In genomic region chr15:80092041-80092441, GRCm38 (mm10) we compare ENCODE assay signal across 8 mouse cellular contexts. TPM values are rescaled to one million over a fixed set of nuclear protein-coding genes. Genes with fewer than 3 reads are reported as not detected.
DNase-seq lines count a peak whose midpoint lies in the region; ATAC-seq and TF ChIP-seq lines count a peak whose summit lies in the region.

No protein-coding gene starts in this region.

- no peaks in the 10 kb centered on the region for H3K9me3 ChIP-seq in embryonic facial prominence, embryonic 10.5 days
- H3K9me3 ChIP-seq in intestine, postnatal 0 days (ENCODE audit: control insufficient read depth), result no peaks in the 10 kb centered on the region

- peak overlapping the region; percentile 76 for H3K4me3 ChIP-seq in left cerebral cortex, adult 2 months
- H3K4me3 ChIP-seq in embryonic facial prominence, embryonic 10.5 days, result peak overlapping the region; percentile 76
- H3K4me3 ChIP-seq in intestine, postnatal 0 days (ENCODE audit: low read depth, low read length), result peak overlapping the region; percentile 67; the same call in 1 of the 2 replicates
- peak overlapping the region; percentile 99 for H3K4me3 ChIP-seq in olfactory bulb, adult 2 months (ENCODE audit: insufficient read depth, low read depth, low read length)

- H3K4me1 ChIP-seq in embryonic facial prominence, embryonic 10.5 days, result peaks cover 32% of the 10 kb centered on the region
- no peaks in the 10 kb centered on the region; the same call in 1 of the 2 replicates for H3K4me1 ChIP-seq in intestine, postnatal 0 days (replicated peaks; ENCODE audit: control insufficient read depth, insufficient read depth, low read length)
- H3K4me1 ChIP-seq in olfactory bulb, adult 2 months (ENCODE audit: control insufficient read depth, insufficient read depth, low read length), result peaks cover 40% of the 10 kb centered on the region

- WGBS in embryonic facial prominence, embryonic 10.5 days, result 13% methylated on average over 7 of the region's 7 CpGs
- 41% methylated on average over 7 of the region's 7 CpGs for WGBS in intestine, postnatal 0 days
- 16% methylated on average over 7 of the region's 7 CpGs for WGBS in olfactory bulb, adult 2 months

- H3K27ac ChIP-seq in left cerebral cortex, adult 2 months, result peak overlapping the region; percentile 99
- H3K27ac ChIP-seq in embryonic facial prominence, embryonic 10.5 days (replicated peaks), result no peak overlapping the region
- H3K27ac ChIP-seq in intestine, postnatal 0 days (ENCODE audit: low read depth, low read length), result no peak overlapping the region
- peak overlapping the region; percentile 92 for H3K27ac ChIP-seq in olfactory bulb, adult 2 months (ENCODE audit: insufficient read depth, low read depth, low read length)

- H3K27me3 ChIP-seq in embryonic facial prominence, embryonic 10.5 days (replicated peaks; ENCODE audit: low read depth, poor library complexity, severe bottlenecking), result peaks cover 72% of the 10 kb centered on the region
- H3K27me3 ChIP-seq in intestine, postnatal 0 days (replicated peaks; ENCODE audit: control insufficient read depth, insufficient read depth, low read length), result peaks cover 10% of the 10 kb centered on the region

- no peaks in the 10 kb centered on the region for H3K36me3 ChIP-seq in embryonic facial prominence, embryonic 10.5 days (replicated peaks)
- no peaks in the 10 kb centered on the region for H3K36me3 ChIP-seq in intestine, postnatal 0 days (ENCODE audit: control insufficient read depth, insufficient read depth)

- no peak for DNase-seq in left cerebral cortex, adult 2 months (ENCODE audit: extremely low spot score in 1 of 2, low spot score in 2 of 2)
- DNase-seq in left cerebral cortex, adult 18-20 months (ENCODE audit: low spot score in 2 of 2), result no peak
- DNase-seq in embryonic facial prominence, embryonic 10.5 days (ENCODE audit: low spot score), result no peak
- DNase-seq in retina, embryonic 14.5 days (ENCODE audit: low spot score), result no peak
- DNase-seq in urinary bladder, postnatal 25 days (ENCODE audit: low spot score), result no peak
- no peak for DNase-seq in natural killer cell, adult 2 months (ENCODE audit: low spot score in 2 of 2)

- no peak for ATAC-seq in intestine, postnatal 0 days

- intact Hi-C loops in left cerebral cortex, adult 2 months (cut with DNase I), result no loop called here

- peak overlapping the region; percentile 96 for H3K4me2 ChIP-seq in intestine, postnatal 0 days (replicated peaks; ENCODE audit: low read depth)

- no peak for TF ChIP-seq POLR2A in olfactory bulb, adult 2 months (IDR thresholded peaks at IDR 0.05; ENCODE audit: insufficient read depth, low read depth, low read length)

- no peak for TF ChIP-seq CTCF in left cerebral cortex, adult 2 months (IDR thresholded peaks at IDR 0.05)
- TF ChIP-seq CTCF in intestine, postnatal 0 days (IDR thresholded peaks at IDR 0.05; ENCODE audit: low read depth), result no peak
- no peak for TF ChIP-seq CTCF in olfactory bulb, adult 2 months (IDR thresholded peaks at IDR 0.05; ENCODE audit: insufficient read depth, low read depth, low read length)

- no peak overlapping the region for H3K9ac ChIP-seq in intestine, postnatal 0 days (ENCODE audit: low read depth, low read length)

RNA-seq across cellular contexts. Expression of gene Rpl3, which starts 0.4 kb away (rescaled TPM):
- 100 to 1,000 TPM; 439 to 468 TPM for total RNA-seq in left cerebral cortex, adult 2 months (2021)
- 100 to 1,000 TPM; 526 to 554 TPM for total RNA-seq in left cerebral cortex, adult 18-20 months (2021)
- 1,034 and 1,049 TPM in 2 replicates for polyA plus RNA-seq in embryonic facial prominence, embryonic 10.5 days (2016; fragmentation: Nextera tagmentation; extraction: Ambion mirVana)
- 436 and 450 TPM in 2 replicates for polyA plus RNA-seq in intestine, postnatal 0 days (2015; fragmentation: Nextera tagmentation; extraction: Ambion mirVana)
- polyA plus RNA-seq in olfactory bulb, adult 2 months (2012; ENCODE audit: insufficient read depth, insufficient read length, low replicate concordance, missing spikeins), result 3,528 TPM in 1 of 2 replicates, not detected in the other

RNA-seq across cellular contexts. Expression of gene Syngr1, which starts 0.9 kb away (rescaled TPM):
- total RNA-seq in left cerebral cortex, adult 2 months (2021), result 100 to 1,000 TPM; 429 to 434 TPM
- 100 to 1,000 TPM; 421 to 438 TPM for total RNA-seq in left cerebral cortex, adult 18-20 months (2021)
- 5.9 and 7.0 TPM in 2 replicates for polyA plus RNA-seq in embryonic facial prominence, embryonic 10.5 days (2016; fragmentation: Nextera tagmentation; extraction: Ambion mirVana)
- 6.8 and 10.4 TPM in 2 replicates for polyA plus RNA-seq in intestine, postnatal 0 days (2015; fragmentation: Nextera tagmentation; extraction: Ambion mirVana)
- polyA plus RNA-seq in olfactory bulb, adult 2 months (2012; ENCODE audit: insufficient read depth, insufficient read length, low replicate concordance, missing spikeins), result 72.7 TPM in 1 of 2 replicates, not detected in the other

RNA-seq across cellular contexts. Expression of gene Tab1, which starts 40.9 kb away (rescaled TPM):
- total RNA-seq in left cerebral cortex, adult 2 months (2021), result 10 to 100 TPM; 23.7 to 26.4 TPM
- total RNA-seq in left cerebral cortex, adult 18-20 months (2021), result 10 to 100 TPM; 23.8 to 25.7 TPM
- 43.3 and 45.3 TPM in 2 replicates for polyA plus RNA-seq in embryonic facial prominence, embryonic 10.5 days (2016; fragmentation: Nextera tagmentation; extraction: Ambion mirVana)
- polyA plus RNA-seq in intestine, postnatal 0 days (2015; fragmentation: Nextera tagmentation; extraction: Ambion mirVana), result 12.6 and 13.6 TPM in 2 replicates
- not detected in 2 replicates for polyA plus RNA-seq in olfactory bulb, adult 2 months (2012; ENCODE audit: insufficient read depth, insufficient read length, low replicate concordance, missing spikeins)

Comparison
In these comparisons a context has a peak if more than half of its experiments do, and no peak if none do; other contexts are left out.
1. H3K27ac ChIP-seq: peak in left cerebral cortex, adult 2 months (single experiment) and olfactory bulb, adult 2 months (single experiment); none in embryonic facial prominence, embryonic 10.5 days (single experiment) and intestine, postnatal 0 days (single experiment).
2. Peak in every context shown above with its lines, with median percentiles within 50 percentile points of each other: H3K4me3 ChIP-seq.